Mouse (Mus musculus) brain, embryonic 18.5 days (tissue): Measurements from ENCODE around the gene Steap1.

Source experiments
- DNase-seq: peaks from one replicate; pipeline ENCODE4 v3.0.0-alpha.2; 2012; ENCODE audit warnings: low read depth, low spot score

Gene Steap1

GRCm38 (mm10) chr5:5748866-5749682 is at the start of gene Steap1:
Gene Steap1, minus strand, starts transcription at chr5:5749326.
- DNase-seq = no peak

- no peak for DNase-seq
Observed at GRCm38 (mm10) chr5:5787106-5787505, 38.0 kb upstream of the Steap1 start.

DNA sequence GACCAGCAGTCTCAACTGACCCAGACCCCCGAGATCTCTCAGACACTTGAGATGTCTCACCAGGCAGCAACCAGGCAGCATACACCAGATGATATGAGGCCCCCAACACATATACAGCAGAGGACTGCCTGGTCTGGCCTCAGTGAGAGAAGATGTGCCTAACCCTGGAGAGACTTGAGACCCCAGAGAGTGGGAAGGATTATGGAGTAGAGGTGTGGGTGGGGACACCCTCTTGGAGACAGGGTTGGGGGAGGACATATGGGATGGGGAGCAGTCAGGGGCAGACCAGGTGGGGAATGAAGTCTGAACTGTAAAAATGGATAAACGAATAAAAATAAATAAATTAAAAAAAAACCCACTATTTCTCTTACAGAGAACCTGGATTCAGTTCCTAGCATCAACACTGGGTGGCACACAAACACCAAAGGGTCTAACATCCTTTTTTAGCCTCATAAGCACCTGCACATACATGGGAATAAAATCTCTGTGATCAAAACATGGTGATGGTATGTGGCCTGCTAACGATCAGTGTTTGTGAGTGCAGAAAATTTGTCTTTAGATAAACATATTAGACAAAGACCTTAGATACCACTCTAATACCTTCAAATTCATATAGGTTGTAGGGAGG is 7.4 kb upstream of the Steap1 start:
- no peak for DNase-seq

GRCm38 (mm10) chr5:5755039-5755438 is 5.9 kb upstream of the Steap1 start:
- no peak for DNase-seq

DNA sequence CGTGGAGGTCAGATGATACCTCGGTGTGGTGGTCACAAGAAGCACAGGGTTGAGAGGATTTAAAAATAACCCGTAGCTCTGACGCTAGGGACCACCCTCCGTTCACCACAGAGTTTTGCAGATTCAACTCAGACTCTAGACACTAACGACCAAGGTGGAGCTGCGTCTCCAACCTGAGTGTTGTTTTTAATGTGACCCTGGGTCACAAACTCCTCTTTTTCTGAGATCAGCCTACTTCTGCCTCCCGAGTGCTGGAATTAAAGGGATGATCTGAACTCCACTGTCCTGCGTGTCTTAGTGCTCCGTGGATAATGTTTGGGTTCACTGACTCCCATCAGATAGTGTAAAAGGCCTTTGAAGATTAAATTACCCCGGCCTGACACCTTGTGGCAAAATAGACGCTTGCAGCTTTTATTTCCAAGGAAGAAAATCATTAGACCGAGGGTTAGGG is 671 bp upstream of the Steap1 start:
- no peak for DNase-seq

DNA sequence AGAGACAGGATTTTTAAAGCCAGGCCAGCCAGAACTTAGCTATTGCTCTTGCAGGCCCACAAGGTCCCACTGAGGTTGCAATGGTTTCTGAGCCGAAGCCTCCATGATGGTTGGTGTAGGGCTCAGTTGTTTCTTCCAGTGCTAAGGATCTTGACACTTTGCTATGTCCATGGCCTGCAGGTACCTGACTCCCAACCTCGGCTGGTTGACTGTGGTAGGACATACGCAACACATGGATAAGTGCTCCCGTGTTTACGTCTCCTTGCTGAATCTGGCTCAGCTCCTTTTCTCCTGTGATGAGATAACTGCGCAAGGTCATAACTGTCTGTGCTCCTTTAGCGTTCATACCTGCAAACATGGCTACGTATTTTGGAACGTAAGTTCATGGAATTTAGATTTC is 14.7 kb downstream of the Steap1 start:
- DNase-seq = no peak

GRCm38 (mm10) chr5:5732858-5733257 is 16.3 kb downstream of the Steap1 start:
- no peak for DNase-seq

GRCm38 (mm10) chr5:5732208-5732607 is 16.9 kb downstream of the Steap1 start:
- DNase-seq = no peak

GRCm38 (mm10) chr5:5729904-5730303 is 19.2 kb downstream of the Steap1 start:
- no peak for DNase-seq

DNA sequence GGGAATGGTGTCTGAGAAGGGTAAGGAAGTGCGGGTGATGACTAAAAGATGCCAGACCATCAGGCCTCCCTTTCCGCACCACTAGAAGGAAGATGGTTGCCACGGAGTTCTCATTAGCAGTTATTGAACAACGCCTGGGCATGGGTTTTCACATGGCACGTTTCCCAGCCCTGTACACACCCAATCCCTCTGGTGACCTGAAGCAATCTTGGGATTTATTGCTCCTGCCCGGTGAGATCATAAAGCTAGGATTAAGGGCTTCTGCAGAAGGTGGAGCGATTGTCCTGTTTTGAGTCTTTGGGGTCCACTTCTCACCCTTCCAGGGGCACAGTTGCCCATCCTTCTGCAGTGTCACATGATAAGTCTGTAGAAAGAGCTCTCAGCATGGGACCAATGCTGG is 26.9 kb downstream of the Steap1 start:
- no peak for DNase-seq

GRCm38 (mm10) chr5:5711032-5711431 is 38.1 kb downstream of the Steap1 start:
- no peak for DNase-seq

DNA sequence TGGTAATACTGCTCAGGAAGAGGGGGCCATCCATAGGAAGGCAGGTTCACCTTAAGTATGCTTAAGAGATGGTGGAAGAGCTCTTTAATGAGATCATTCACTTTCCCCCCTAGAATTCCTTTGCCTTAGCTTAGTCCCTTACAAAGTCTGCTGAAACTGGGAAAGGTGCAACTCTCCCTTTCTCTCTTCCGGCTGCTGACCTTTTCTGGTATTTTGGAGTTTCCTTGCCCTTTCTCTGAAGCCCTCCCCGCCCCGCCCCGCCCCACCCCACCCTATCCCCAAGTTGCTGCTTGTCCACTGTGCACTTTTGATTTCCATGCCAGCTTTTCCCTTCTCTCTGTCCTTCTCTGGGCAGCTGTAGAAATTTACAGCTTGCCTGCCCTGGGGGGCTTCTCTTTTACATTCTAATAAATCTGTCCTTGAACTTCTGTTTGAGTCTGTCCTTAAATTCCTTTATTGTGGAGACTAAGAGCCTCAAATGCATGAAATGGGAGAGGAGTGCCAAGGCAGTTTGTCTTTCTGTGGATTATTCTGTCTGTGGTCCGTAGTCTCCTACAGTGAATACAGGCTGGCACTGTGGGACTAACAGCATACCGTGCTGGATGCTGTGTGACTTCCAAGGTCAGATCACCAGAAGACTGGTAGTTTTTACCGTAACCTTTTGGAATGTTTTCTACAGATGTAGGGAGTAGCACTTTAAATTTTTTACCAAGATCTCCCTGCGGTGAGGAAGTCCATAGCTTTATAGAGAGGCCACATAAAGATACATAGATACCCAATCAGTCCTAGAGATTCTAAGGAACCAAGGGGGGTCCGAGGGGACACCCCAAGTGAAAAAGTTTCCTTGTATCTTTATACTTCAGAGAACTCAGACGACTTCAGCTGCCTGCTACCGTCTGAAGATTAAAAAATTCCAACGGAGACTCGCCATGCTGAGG is 41.5 kb downstream of the Steap1 start:
- DNase-seq = no peak

GRCm38 (mm10) chr5:5705019-5705418 is 44.1 kb downstream of the Steap1 start:
- no peak for DNase-seq

DNA sequence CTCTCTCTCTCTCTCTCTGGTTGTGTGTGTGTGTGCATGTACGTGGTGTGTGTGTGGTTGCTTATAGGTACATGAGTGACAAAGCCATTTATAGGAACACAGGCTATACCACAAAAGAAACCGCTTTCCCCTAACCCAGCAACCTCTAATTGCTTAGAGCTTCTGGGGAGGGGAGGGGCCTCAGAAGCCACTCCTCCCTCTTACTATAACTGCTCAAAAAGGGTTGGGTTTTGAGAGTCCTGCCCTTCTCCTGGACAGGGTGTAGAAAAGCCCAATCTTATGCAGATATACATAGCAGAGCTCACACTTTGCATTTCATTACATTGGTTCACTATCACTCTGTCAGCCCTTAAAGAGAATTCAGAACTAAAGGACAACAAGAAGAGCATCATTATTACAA is 48.7 kb downstream of the Steap1 start:
- DNase-seq = no peak

- no peak for DNase-seq
Observed at GRCm38 (mm10) chr5:5698830-5699229, 50.3 kb downstream of the Steap1 start.

DNA sequence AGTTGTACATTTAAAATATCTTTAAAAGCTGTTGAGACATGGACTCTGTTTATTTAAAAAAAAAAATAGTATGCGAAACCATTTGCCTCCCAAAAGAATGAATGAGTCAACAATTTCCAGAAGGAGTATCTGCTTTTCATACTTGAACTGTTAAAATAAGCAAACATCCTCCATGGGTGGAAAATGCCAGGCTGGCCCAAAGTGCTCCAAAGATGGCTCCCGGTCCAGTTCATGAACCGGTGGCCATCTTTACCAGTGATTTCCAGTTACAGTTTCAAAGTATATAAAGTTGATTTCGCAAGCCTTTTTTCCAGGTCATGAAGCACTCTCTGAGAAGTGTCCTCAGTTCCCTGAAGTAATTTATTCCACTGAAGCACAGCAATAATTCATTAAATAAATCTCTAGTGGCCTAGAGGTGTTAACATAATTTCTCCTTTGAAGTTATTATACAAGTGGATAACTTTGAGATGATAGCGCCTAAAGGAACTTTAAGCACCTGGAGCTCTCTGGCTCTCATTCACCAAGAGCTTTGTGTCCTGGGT is 53.7 kb downstream of the Steap1 start:
- no peak for DNase-seq

- peak; percentile 8 for DNase-seq
Observed at GRCm38 (mm10) chr5:5693956-5694653, 55.0 kb downstream of the Steap1 start, which contains the start of gene Steap2. Gene Steap2, minus strand, starts transcription at chr5:5694578.

DNA sequence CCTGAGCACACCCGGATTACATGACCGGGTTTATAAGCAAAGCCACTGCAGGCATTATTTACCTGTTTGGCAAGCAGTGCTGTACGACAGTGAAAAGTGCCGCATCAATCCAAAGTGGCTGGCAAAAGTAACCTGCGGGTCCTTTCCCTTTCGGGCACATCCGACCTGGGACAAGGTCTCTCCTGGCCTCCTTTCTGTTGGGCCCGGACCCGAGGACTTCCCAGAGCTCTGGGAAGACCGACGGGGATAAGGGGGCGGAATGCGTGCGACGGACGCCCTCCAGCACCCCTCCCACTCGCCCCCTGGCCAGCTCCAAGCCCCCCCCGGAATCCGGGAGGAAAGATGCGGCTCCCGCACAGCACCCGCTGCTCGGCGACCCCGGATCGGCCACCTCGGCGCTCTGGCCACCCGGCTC is 55.6 kb downstream of the Steap1 start:
- DNase-seq = no peak

DNA sequence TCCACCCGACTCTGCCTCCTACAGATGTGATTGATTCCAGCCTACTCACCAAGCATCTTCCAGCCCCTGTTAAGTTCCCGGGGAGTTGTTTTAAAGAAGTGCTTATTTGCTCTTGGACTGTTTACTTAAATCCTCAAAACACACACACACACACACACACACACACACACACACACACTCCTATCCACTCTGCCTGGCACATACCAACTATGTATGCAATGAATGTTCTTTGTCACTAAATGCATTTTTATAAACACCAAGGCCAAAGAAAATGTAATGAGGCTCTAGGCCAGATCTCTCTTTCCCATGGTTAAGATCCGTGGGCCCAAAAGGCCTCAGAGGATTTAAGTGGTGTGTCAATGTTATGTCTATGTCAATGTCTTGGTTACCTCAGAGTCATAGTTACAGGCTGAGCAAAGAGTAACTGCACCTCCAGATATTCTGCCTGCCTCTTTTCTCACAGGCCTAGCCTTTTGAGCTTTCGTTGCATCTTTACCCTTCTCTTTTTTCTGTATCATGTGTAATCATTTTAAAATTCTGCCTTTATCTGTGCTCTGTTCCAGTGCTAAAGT is 56.9 kb downstream of the Steap1 start:
- no peak for DNase-seq

DNA sequence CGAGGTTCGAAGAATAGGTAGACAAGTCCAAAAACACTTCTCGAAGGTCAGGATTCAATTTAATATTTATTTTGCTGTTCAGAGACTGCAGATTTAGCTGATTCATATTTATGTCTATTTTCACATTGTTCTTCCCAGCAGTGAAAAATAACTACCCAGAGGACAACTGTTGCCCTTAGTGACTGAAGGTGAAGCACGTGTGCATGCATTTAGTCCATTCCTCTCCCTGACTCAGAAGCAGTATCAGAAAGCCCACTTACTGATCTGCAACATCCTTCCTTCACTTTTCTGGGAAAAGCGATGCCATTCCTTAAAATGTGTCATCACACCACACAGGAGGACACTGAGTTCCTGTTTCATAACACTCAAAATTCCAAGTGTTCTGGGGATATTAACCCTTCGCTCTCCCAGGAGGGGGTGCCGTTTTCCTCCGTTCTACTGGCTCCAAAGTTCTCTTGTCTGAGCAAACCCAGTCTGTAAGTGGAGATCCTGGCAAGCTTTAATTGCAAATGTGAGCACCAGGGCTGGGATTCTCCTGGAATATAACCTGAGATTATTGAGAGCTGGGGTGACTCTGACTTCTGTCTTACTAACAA is 60.1 kb downstream of the Steap1 start:
- no peak for DNase-seq
